Mouse (Mus musculus) heart, embryonic 15.5 days (tissue): Measurements from ENCODE around the gene Tmprss15. TPM values are rescaled to one million over a fixed set of nuclear protein-coding genes. Genes with fewer than 3 reads are reported as not detected.

Experiments
- polyA plus RNA-seq: library from polyadenylated mRNA; unstranded; fragments of >200 nt; fragmentation: Nextera tagmentation; extraction: Ambion mirVana; gene quantifications from 2 replicates; pipeline ENCODE4 v1.2.1, GENCODE M21; 2015

Gene Tmprss15
- polyA plus RNA-seq, 1 experiment from 2014 or later, result not detected

Other genes starting within 250 kb of the Tmprss15 start
- gene Chodl, start 160.1 kb downstream of the Tmprss15 start, polyA plus RNA-seq, result 0.39 and 1.0 TPM in 2 replicates